29 mouse cellular contexts compared by ENCODE assay signal in genomic region chr3:126326628-126327325, GRCm38 (mm10). TPM values are rescaled to one million over a fixed set of nuclear protein-coding genes. Genes with fewer than 3 reads are reported as not detected.
DNase-seq lines count a peak whose midpoint lies in the region; ATAC-seq and TF ChIP-seq lines count a peak whose summit lies in the region.
"Had no signal": no experiment of that assay in that cellular context is flagged by ENCODE, and none has a peak within 500 bp of the region (broad histone marks: within the 10 kb centered on the region; RNA-seq: fewer than 3 reads in every experiment).

No protein-coding gene starts in this region.

- no peaks in the 10 kb centered on the region for H3K27me3 ChIP-seq in forebrain, embryonic 15.5 days
- H3K27me3 ChIP-seq in forebrain, postnatal 0 days (ENCODE audit: insufficient read depth, low read length) = no peaks in the 10 kb centered on the region
- H3K27me3 ChIP-seq in intestine, embryonic 16.5 days (replicated peaks; ENCODE audit: control insufficient read depth, insufficient read depth, low read length) = no peaks in the 10 kb centered on the region
- no peaks in the 10 kb centered on the region for H3K27me3 ChIP-seq in intestine, postnatal 0 days (replicated peaks; ENCODE audit: control insufficient read depth, insufficient read depth, low read length)
- H3K27me3 ChIP-seq in kidney, postnatal 0 days (ENCODE audit: insufficient read depth, low read length) = no peaks in the 10 kb centered on the region
- H3K27me3 ChIP-seq: embryonic facial prominence, embryonic 13.5 days; forebrain, embryonic 12.5 days; heart, embryonic 12.5 days; liver, embryonic 12.5 days; midbrain, embryonic 15.5 days; neural tube, embryonic 15.5 days; stomach, embryonic 15.5 days had no signal

- TF ChIP-seq CTCF in forebrain, postnatal 0 days (IDR thresholded peaks at IDR 0.05; ENCODE audit: low read depth) = no peak
- TF ChIP-seq CTCF in intestine, postnatal 0 days (IDR thresholded peaks at IDR 0.05; ENCODE audit: low read depth) = no peak
- no peak for TF ChIP-seq CTCF in kidney, postnatal 0 days (IDR thresholded peaks at IDR 0.05; ENCODE audit: low read depth)

- H3K9me3 ChIP-seq in forebrain, embryonic 15.5 days = no peaks in the 10 kb centered on the region
- H3K9me3 ChIP-seq in forebrain, postnatal 0 days (ENCODE audit: low read length) = no peaks in the 10 kb centered on the region
- H3K9me3 ChIP-seq in intestine, embryonic 16.5 days (ENCODE audit: control insufficient read depth, low read length) = no peaks in the 10 kb centered on the region
- H3K9me3 ChIP-seq in intestine, postnatal 0 days (ENCODE audit: control insufficient read depth) = no peaks in the 10 kb centered on the region
- no peaks in the 10 kb centered on the region for H3K9me3 ChIP-seq in kidney, postnatal 0 days (replicated peaks; ENCODE audit: low read length)
- H3K9me3 ChIP-seq: embryonic facial prominence, embryonic 13.5 days; forebrain, embryonic 12.5 days; heart, embryonic 12.5 days; liver, embryonic 12.5 days; midbrain, embryonic 10.5 days; midbrain, embryonic 15.5 days; neural tube, embryonic 15.5 days; stomach, embryonic 15.5 days had no signal

- H3K4me2 ChIP-seq in forebrain, embryonic 15.5 days (replicated peaks) = no peak overlapping the region
- no peak overlapping the region for H3K4me2 ChIP-seq in forebrain, postnatal 0 days (ENCODE audit: low read depth)
- no peak overlapping the region for H3K4me2 ChIP-seq in intestine, embryonic 16.5 days (ENCODE audit: low read depth, low read length)
- no peak overlapping the region for H3K4me2 ChIP-seq in intestine, postnatal 0 days (replicated peaks; ENCODE audit: low read depth)
- H3K4me2 ChIP-seq in kidney, postnatal 0 days (ENCODE audit: low read length) = no peak overlapping the region
- H3K4me2 ChIP-seq: embryonic facial prominence, embryonic 13.5 days; forebrain, embryonic 12.5 days; heart, embryonic 12.5 days; liver, embryonic 12.5 days; midbrain, embryonic 15.5 days; neural tube, embryonic 15.5 days; stomach, embryonic 15.5 days had no signal

- no peaks in the 10 kb centered on the region for H3K36me3 ChIP-seq in forebrain, embryonic 15.5 days
- H3K36me3 ChIP-seq in forebrain, postnatal 0 days (ENCODE audit: insufficient read depth) = no peaks in the 10 kb centered on the region
- H3K36me3 ChIP-seq in intestine, embryonic 16.5 days (ENCODE audit: control insufficient read depth, insufficient read depth, low read length) = no peaks in the 10 kb centered on the region
- H3K36me3 ChIP-seq in intestine, postnatal 0 days (ENCODE audit: control insufficient read depth, insufficient read depth) = no peaks in the 10 kb centered on the region
- H3K36me3 ChIP-seq in kidney, postnatal 0 days (ENCODE audit: insufficient read depth, low read length) = no peaks in the 10 kb centered on the region
- H3K36me3 ChIP-seq: embryonic facial prominence, embryonic 13.5 days; forebrain, embryonic 12.5 days; heart, embryonic 12.5 days; liver, embryonic 12.5 days; midbrain, embryonic 10.5 days; midbrain, embryonic 15.5 days; neural tube, embryonic 15.5 days; stomach, embryonic 15.5 days had no signal

- ATAC-seq in forebrain, embryonic 15.5 days (replicated peaks) = peak; percentile 51; the same call in 1 of the 2 replicates
- no peak for ATAC-seq in forebrain, postnatal 0 days
- ATAC-seq in intestine, embryonic 16.5 days = peak; percentile 53; the same call in 1 of the 2 replicates
- no peak for ATAC-seq in intestine, postnatal 0 days
- no peak; the same call in 1 of the 2 replicates for ATAC-seq in kidney, postnatal 0 days (replicated peaks; ENCODE audit: low FRiP score, low read depth)
- ATAC-seq: inflammation-experienced regulatory T-cells, adult 6 months; liver, embryonic 12.5 days; liver, postnatal 0 days had no signal

- H3K9ac ChIP-seq in forebrain, embryonic 15.5 days (replicated peaks) = no peak overlapping the region
- no peak overlapping the region for H3K9ac ChIP-seq in forebrain, postnatal 0 days
- H3K9ac ChIP-seq in intestine, embryonic 16.5 days (ENCODE audit: low read depth, low read length) = no peak overlapping the region
- no peak overlapping the region for H3K9ac ChIP-seq in intestine, postnatal 0 days (ENCODE audit: low read depth, low read length)
- no peak overlapping the region for H3K9ac ChIP-seq in kidney, postnatal 0 days (ENCODE audit: low read depth, low read length)
- H3K9ac ChIP-seq: embryonic facial prominence, embryonic 13.5 days; forebrain, embryonic 12.5 days; heart, embryonic 12.5 days; liver, embryonic 12.5 days; liver, postnatal 0 days; midbrain, embryonic 15.5 days; neural tube, embryonic 15.5 days; stomach, embryonic 15.5 days had no signal

- H3K27ac ChIP-seq in forebrain, embryonic 15.5 days (replicated peaks) = no peak overlapping the region
- no peak overlapping the region for H3K27ac ChIP-seq in forebrain, postnatal 0 days (ENCODE audit: low read depth, low read length)
- H3K27ac ChIP-seq in intestine, embryonic 16.5 days (ENCODE audit: low read length) = no peak overlapping the region
- H3K27ac ChIP-seq in intestine, postnatal 0 days (ENCODE audit: low read depth, low read length) = no peak overlapping the region
- no peak overlapping the region for H3K27ac ChIP-seq in kidney, postnatal 0 days
- H3K27ac ChIP-seq: embryonic facial prominence, embryonic 13.5 days; forebrain, embryonic 12.5 days; heart, adult 2 months; liver, embryonic 12.5 days; midbrain, embryonic 10.5 days; midbrain, embryonic 15.5 days; neural tube, embryonic 15.5 days; stomach, embryonic 15.5 days had no signal

- 93% methylated on average over 2 of the region's 2 CpGs for WGBS in forebrain, embryonic 15.5 days
- WGBS in forebrain, postnatal 0 days = 87% methylated on average over 2 of the region's 2 CpGs
- 40% methylated on average over 2 of the region's 2 CpGs for WGBS in intestine, embryonic 16.5 days
- 46% methylated on average over 2 of the region's 2 CpGs for WGBS in intestine, postnatal 0 days
- WGBS in kidney, postnatal 0 days = 39% methylated on average over 2 of the region's 2 CpGs

- DNase-seq in forebrain, postnatal 0 days = no peak
- peak; percentile 85 for DNase-seq in kidney, postnatal 0 days (ENCODE audit: low spot score)
- no peak for DNase-seq in kidney, postnatal 14 days
- DNase-seq in NIH3T3 (ENCODE audit: low read depth) = peak; percentile 10
- DNase-seq in heart, postnatal 4 days = no peak
- DNase-seq: cerebellum, adult 11-12 months; cerebellum, adult 9-11 months; embryo, embryonic 11 days; liver, postnatal 0 days; right cerebral cortex, postnatal 14 days; thymus, adult 18-20 months; thymus, postnatal 25 days had no signal

- no peak overlapping the region for H3K4me3 ChIP-seq in forebrain, embryonic 15.5 days
- no peak overlapping the region for H3K4me3 ChIP-seq in forebrain, postnatal 0 days (ENCODE audit: low read depth, low read length)
- no peak overlapping the region for H3K4me3 ChIP-seq in intestine, embryonic 16.5 days (ENCODE audit: low read length)
- no peak overlapping the region for H3K4me3 ChIP-seq in intestine, postnatal 0 days (ENCODE audit: low read depth, low read length)
- no peak overlapping the region for H3K4me3 ChIP-seq in kidney, postnatal 0 days (replicated peaks; ENCODE audit: low read depth, low read length)
- H3K4me3 ChIP-seq: embryonic facial prominence, embryonic 13.5 days; erythroblast, embryonic 14.5 days; forebrain, embryonic 12.5 days; heart, adult 2 months; heart, embryonic 12.5 days; liver, embryonic 12.5 days; midbrain, embryonic 10.5 days; midbrain, embryonic 15.5 days; neural tube, embryonic 15.5 days; stomach, embryonic 15.5 days had no signal

- peaks cover 10% of the 10 kb centered on the region; the same call in 1 of the 2 replicates for H3K4me1 ChIP-seq in forebrain, embryonic 15.5 days
- no peaks in the 10 kb centered on the region for H3K4me1 ChIP-seq in forebrain, postnatal 0 days (ENCODE audit: insufficient read depth)
- no peaks in the 10 kb centered on the region; the same call in 1 of the 2 replicates for H3K4me1 ChIP-seq in intestine, embryonic 16.5 days (ENCODE audit: control insufficient read depth, insufficient read depth, low read length)
- H3K4me1 ChIP-seq in intestine, postnatal 0 days (replicated peaks; ENCODE audit: control insufficient read depth, insufficient read depth, low read length) = no peaks in the 10 kb centered on the region
- no peaks in the 10 kb centered on the region for H3K4me1 ChIP-seq in kidney, postnatal 0 days (replicated peaks; ENCODE audit: insufficient read depth, low read length)
- H3K4me1 ChIP-seq: embryonic facial prominence, embryonic 13.5 days; heart, embryonic 12.5 days; liver, embryonic 12.5 days; stomach, embryonic 15.5 days had no signal

RNA-seq across cellular contexts. Expression of gene Arsj, which starts 36.7 kb away (rescaled TPM):
- 0.11 and 0.14 TPM in 2 replicates for polyA plus RNA-seq in forebrain, embryonic 15.5 days (2015; fragmentation: Nextera tagmentation; extraction: Ambion mirVana)
- 0.69 and 1.0 TPM in 2 replicates for total RNA-seq in forebrain, postnatal 0 days (2014; rRNA removed)
- polyA plus RNA-seq in forebrain, postnatal 0 days (2015; fragmentation: Nextera tagmentation; extraction: Ambion mirVana) = 0.24 and 0.54 TPM in 2 replicates
- polyA plus RNA-seq in intestine, embryonic 16.5 days (2015; fragmentation: Nextera tagmentation; extraction: Ambion mirVana) = 1.6 and 1.7 TPM in 2 replicates
- 0.68 and 0.71 TPM in 2 replicates for polyA plus RNA-seq in intestine, postnatal 0 days (2015; fragmentation: Nextera tagmentation; extraction: Ambion mirVana)
- 0.79 TPM in 2 replicates for polyA plus RNA-seq in kidney, postnatal 0 days (2015; fragmentation: Nextera tagmentation; extraction: Ambion mirVana)
- total RNA-seq in heart, postnatal 4 days (2021) = 1 to 10 TPM; 1.8 to 2.2 TPM
- total RNA-seq: hematopoietic stem cell, adult 5-6 weeks; megakaryocyte progenitor cell, adult 5-6 weeks; MEL had no signal
- polyA plus RNA-seq: erythroblast, embryonic 14.5 days; inflammation-experienced regulatory T-cells, adult 6 months; liver, embryonic 12.5 days; liver, postnatal 0 days had no signal

Comparison
In these comparisons a context has a peak if more than half of its experiments do, and no peak if none do; other contexts are left out.
1. ATAC-seq: peak in forebrain, embryonic 15.5 days (single experiment) and intestine, embryonic 16.5 days (single experiment); none in forebrain, postnatal 0 days (single experiment), intestine, postnatal 0 days (single experiment) and kidney, postnatal 0 days (single experiment).
2. DNase-seq: peak in kidney, postnatal 0 days (single experiment) and NIH3T3 (single experiment); none in forebrain, postnatal 0 days (single experiment), kidney, postnatal 14 days (single experiment) and heart, postnatal 4 days (single experiment).